Mouse (Mus musculus): ENCODE results near the gene Utp20.
"Not testable (repeated sequence)": the region's sequence is repeated elsewhere in the genome, so short reads cannot be mapped to it uniquely, and the experiment has no call there.

Gene Utp20

DNA sequence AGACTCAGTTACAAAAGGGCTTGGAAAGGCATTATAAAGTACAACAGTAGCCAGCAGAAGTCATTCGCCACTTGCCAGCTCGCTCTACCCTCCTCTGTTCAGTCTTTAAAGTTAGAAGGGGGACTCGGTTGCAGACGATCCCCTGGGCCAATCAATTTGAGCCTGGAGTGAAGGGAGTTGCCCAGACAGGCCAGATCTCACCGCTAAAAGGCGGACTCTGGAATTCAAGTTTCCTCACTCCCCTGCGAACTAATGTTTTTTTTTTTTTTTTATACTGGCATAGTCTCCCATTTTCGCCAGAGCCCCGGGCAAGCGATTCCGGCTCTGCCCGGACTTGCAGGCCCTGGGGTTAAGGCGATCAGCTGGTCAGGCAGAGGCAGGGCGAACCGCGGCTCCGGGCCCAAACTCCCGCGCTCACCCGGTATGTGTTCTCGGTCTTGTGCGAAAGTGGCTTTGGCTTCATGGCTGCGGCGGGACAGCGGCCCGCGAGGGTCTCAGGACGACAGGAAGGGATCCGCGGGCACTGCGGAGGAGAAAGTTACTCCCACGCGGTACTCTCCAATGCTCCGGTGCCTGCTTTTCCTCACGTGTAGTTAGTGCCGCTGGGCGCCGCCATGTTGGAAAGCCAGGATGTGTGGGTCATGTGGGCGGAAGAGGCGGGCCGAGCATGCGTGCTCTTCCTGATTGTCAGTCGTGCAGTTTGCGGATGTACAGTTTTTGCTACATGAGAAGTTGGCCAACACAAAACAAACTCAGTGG lies at the start of gene Utp20:
Gene Utp20 (minus strand): TSS at position 617 of the 759 bp plus-strand sequence.
- DNase-seq: peak; percentile 75

DNA sequence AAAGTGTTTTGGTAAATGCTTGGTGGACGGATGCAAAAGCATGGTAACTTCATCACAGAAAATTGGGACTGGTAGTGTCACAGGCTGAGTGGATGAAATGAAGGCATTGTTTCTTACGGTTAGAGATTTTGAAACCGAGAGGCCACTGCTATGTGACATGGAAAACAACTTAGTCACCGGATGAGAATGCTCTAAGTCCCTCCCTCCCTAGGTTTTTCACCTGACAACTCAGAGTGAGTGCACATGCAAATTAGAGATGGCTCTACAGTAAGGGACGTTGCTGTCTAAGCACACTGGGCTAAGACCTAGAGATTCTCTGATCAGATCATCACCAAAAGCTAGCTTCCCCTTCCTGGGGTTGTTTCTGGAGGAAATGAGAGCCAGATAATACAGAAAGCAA lies 48.3 kb upstream of the Utp20 start:
- no peak for DNase-seq

DNA sequence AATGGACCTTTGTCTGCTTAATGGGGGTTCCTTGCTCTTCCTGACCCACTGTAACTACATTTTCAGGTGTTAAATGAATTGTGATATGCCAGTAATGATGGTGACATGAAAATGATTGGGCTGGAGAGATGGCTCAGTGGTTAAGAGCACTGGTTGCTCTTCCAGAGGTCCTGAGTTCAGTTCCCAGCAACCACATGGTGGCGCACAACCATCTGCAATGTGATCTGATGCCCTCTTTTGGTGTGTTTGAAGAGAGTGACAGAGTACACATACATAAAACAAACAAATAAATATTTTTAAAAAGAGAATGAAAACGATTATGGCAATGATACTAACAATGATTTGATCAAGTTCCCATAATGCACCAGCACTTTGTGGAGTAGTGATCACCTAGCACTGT lies 39.4 kb upstream of the Utp20 start:
- no peak for DNase-seq

DNA sequence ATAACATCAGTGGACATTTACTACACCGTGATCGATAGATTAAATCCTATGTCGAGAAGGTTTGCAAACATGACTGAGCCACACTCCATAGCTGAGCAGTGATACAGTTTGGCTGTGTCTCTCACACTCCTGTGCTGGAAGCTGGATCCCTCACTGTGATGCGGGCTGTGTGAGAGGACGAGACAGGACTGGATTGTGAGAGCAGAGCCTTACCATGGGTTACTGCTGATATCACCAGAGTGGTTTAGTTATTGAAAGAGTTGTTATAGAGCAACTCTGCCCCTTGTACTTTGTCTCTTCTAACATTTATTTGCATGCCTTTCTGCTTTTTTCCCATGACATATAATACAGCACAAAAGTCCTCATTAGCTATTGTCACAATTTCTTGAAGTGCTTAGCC lies 35.7 kb upstream of the Utp20 start:
- DNase-seq: no peak

DNA sequence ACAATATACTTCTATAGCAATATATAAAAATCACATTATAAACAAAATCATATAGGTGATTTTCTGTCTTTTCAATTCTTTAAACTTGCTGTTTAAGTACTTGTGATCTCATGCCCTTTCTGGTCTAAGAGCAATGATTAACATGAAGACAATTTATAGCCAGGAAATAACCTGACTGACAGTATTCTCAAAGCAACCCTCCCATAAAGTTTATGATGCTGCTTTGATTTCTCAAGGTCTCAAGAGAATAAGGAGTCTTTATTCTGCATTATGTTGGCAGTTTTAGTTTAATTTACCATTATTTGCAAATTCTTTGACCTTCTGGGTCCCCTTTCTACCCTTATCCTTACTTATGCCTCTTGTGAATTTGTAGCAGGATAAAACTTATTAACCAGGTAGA lies 34.8 kb upstream of the Utp20 start:
- no peak for DNase-seq

DNA sequence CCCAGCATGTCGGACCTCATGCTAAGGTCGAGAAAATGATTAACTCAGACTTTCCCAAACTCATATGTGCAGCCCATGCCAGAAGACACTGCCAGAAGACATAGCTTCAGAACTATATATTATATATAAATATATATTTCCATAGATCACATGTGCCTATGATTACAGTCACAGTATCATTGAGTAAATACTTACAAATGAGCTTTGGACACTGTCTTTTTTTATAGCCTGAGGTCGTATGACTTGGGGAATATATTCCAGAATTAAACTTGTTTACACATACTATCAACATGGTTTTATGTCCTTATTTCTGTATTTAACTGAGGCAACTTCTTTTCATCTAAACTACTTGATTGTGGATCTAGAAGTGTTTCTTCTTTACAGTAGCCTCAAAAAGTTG lies 34.3 kb upstream of the Utp20 start:
- DNase-seq: no peak

DNA sequence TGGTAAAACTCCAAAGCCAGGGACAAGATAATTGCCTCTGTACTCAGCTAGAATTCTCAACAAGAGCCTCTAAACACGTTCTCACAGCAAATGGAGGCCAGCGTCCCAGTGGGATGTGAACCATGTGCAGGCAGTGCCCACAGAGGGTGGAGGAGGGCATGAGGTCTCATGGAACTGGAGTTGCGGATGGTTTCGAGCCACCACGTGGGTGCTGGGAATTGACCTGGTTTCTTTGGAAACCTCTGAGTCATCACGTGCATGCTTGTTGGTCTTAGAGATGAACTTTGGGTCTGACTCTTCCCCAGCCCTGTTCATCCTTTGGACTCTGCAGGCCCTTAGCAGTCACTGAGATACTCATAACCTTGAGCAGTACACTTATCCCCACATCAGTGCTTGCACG lies 26.7 kb upstream of the Utp20 start:
- no peak for DNase-seq

DNA sequence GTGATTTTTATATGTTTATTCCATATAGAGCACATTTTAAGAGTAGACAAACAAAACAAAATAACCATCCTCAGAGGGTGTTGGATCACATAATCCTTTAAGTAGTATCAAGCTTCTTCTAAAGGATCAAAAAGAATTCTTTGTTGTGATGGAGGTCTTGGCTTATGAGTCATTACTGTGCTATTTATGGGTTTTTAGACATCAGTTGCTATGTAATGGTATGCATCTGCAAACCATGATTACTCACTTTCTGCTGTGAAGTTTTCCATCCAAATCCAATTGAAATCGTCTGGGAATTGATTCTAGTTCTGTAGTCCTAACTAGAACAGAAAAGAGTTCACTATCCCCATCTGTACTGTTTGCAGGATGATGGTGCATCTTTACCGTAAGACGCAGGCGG lies 23.4 kb upstream of the Utp20 start:
- DNase-seq: no peak

DNA sequence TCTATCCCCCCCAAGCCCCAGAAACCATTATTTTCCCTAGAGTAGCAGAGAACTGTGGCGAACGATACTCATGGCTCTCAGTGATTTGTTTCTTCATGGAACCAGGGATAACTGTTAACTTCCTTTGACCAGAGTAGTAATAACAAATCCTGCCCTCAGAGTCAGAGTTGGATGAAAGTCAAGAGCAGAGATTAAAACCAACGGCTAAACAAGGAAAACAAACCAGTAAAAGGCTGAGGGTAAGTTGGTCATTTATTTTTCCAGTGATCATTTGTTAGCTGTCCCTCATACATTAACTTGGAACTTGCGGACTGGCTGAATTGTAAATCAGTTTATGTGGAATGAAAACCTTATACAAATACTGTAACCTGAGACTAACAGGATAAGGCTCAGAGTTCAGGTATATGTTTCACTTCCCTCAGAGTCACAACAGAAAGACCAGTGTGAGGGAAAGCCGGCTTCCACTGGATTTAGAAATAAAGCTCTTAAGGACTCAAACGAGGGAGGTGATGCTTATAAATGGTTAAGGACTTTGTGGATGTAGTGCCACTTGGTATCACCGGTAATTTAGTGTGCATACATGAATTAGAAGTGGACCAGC lies 22.4 kb upstream of the Utp20 start:
- no peak for DNase-seq

DNA sequence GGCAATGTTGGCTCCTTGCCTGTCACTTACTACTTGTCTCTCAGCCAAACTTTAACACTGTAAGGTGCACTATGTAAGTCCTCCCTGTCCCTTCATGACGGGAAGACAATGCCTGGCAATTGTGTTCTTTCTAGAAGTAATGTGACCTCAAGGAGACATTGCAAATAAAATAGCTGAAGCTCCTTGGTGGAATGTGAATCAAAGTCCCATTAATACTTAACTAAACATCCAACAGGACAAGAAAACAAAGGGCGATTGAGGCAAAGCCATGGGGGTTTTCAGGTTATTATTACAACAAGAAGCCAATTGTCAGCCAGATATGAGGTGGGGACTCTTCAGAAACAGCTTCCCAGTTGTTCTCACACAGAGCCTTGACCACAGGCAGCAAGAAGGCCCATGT lies 7.6 kb upstream of the Utp20 start:
- no peak for DNase-seq

DNA sequence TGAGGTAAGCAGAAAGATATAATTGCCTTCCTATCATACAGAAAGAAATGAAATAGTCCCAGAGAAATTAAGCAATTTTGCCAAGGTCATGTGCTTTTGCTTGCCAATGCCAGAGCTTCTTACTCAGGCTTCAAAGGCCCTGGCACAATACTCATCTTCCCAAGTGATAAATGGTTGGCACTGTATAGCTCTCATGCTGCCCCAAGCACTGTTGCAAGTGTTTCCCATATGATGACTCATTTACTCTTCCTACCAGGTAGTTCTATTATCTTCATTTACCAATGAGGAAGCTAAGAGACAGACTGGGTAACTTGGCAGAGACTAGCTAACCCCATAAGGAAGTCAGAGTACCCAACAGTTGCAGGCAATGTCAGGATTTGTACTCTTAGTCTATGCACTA lies 1.8 kb upstream of the Utp20 start:
- no peak for DNase-seq

DNA sequence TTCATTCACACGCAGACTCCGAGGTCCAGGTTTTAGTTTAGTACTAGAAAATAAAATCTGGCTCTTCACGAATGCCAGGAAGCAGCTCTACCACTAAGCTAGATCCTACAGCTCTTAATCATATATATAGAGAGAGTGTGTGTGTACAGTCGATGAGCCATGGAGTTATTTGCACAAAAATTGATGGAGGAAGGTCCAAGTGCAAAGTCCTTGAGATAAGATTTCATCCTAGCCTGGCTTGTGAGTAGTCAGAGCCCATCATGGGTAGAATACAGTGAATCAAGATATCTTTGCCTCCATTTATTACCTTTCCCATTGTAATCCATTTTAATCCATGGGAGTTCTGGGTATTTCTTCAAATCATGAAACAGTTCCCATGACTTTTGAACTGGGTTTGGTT lies 992 bp upstream of the Utp20 start:
- no peak for DNase-seq

DNA sequence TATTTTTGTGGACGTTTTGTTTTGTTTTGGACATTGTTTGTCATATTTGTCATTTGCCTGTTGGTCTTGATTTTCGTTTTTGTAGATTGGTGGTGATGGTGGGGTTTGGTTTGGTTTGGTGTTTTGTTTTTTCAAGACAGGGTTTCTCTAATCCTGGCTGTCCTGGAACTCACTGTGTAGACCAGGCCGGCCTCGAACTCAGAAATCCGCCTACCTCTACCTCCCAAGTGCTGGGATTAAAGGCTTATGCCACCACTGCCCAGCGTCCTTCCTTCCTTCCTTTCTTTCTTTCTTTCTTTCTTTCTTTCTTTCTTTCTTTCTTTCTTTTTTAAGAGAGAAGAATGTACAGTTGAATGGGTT lies 323 bp upstream of the Utp20 start:
- not testable (repeated sequence) for DNase-seq

DNA sequence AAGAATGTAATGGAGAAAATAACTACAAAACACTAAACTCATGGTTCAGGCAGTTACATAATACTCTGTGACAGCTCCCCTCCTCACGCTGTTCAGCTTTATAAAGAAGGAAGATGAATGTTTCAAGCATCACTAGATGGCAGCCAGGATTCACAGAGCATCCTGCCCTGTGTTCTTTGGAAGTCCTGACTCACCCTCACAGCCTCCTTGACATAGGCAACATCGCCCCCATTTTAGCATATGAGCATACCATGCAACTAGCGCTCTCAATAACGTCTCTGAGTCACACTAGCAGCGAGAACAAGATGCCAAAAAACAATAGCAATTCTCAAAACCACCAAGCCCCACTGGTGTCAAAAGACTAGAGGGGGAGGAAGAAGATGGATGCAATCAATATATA lies 9.3 kb downstream of the Utp20 start:
- no peak for DNase-seq

DNA sequence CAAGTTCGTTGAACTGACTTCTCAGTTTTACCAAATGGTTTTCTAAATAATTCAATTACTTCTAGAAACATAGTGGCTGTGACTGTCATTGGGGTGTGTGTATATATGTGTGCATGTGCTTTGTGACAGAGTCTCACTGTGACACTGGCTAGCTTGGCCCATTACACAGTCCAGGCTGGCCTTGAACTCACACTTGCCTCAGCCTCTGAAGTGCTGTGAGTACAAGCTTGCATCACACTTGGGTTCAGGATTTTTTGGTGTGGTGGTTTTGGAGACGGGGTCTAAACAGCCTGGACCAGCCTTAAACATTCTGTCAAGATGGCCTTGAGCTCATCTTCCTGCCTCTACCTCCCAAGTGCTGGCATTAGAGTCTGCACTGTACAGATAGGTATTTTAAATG lies 11.3 kb downstream of the Utp20 start:
- DNase-seq: no peak

DNA sequence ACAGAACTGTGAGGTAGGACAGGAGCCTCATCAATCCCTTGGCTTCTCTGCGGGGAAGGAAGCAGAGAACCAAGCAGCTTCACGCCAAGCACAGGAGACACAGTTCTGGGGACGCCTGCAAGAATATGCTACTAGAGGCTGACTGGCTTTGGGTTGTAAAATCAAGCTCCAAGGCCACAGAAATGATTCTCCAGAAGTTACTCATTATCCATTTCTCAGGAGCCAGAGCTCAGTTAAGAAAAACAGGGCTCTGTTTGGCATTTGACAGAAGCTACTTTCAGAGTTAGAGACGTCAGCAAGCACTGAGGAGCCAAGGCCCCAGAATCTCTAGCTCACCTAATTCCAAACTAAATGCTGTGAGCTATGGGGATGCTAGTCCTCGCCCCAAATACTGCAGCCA lies 14.9 kb downstream of the Utp20 start:
- DNase-seq: no peak

DNA sequence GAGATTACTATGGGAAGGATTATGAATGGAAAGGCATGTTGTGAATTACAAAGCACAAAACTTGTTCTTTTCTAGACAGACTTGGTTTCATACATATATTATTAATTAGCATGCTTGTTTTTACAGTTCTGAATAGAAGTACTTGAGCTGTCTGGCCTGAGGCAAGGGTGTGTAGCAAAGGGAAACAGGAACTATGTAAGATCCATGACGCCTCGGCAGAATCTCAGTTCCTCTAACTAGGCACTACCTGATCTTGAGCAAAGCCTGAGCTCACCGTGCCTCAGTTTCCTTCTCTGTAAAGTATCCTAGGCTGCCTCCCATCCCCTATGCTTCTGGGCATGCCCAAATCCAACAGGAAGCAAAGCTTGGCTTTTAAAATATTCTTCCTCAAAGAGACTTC lies 24.4 kb downstream of the Utp20 start:
- no peak for DNase-seq

DNA sequence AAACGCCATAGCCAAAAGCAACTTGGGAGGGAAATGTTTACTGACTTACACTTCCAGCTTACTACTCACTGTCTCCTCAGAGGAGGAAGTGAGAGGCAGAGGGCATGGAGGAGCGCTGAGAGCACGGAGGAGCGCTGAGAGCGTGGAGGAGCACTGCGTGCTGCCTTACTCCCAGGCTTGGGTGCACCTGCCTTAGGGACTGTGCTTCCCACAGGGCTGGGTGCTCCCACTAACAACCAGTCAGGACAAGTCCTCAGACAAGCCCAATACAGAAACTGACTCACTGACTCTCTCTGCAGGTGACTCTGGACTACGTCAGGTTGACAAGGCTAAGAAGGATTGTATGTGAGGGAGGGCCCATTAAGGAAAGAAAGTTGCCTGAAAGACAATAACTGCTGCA lies 27.2 kb downstream of the Utp20 start:
- DNase-seq: no peak

DNA sequence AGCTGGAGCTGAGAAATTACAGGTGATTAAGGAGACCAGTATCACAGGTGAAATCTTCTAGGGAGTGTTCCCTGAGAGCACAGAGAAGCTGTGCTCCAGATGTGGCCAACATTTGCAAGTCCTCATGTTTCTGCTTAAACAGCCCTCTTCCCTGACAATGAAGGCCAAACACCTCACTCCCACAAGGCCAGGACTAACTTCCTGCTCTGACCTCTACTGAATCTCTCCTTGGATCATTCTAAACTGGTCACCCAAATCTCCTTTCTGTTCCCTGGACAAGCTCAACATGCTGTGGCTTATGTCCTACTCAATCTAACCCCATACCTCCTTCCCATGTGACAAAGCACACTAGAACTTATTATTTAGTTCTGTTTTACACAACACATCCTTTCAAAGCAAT lies 29.2 kb downstream of the Utp20 start:
- no peak for DNase-seq

DNA sequence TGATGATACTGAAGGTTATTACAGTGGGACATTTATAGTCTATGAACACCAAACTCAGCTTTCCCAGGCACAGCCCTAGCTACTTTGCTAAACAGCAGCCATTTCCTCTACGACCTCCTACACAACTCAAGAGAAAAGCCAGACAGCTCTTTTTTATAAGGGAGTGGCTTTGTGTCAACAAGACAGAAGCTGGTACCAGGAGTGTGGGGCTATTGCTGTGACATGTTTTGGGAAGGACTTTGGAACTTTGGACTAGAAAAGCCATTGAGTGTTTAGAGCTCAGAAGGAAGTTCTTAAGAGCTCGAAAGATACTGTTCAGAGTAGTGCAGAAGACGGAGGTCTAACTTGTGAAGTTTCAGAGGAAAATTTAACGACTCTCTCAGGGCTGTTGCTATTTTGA lies 29.7 kb downstream of the Utp20 start:
- no peak for DNase-seq

DNA sequence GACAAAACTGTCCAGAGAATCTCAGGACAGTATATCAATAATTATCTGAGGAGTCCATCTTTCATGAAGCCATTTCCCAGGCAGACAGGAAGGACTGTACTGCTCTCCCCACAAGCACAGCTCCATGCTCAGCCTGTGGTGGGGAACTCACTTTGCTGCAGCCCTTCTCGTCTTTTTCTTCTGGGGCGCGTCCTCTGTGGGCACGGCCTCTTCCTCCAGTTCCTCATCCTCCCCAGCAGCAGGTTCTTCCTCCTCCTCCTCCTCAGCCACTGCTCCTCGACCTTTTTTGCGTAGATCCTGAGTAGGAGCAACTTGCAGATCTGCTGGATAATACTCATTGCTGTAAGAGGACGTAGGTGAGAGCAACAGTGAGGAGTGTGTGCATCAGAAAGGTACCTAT lies 31.4 kb downstream of the Utp20 start:
- DNase-seq: no peak

DNA sequence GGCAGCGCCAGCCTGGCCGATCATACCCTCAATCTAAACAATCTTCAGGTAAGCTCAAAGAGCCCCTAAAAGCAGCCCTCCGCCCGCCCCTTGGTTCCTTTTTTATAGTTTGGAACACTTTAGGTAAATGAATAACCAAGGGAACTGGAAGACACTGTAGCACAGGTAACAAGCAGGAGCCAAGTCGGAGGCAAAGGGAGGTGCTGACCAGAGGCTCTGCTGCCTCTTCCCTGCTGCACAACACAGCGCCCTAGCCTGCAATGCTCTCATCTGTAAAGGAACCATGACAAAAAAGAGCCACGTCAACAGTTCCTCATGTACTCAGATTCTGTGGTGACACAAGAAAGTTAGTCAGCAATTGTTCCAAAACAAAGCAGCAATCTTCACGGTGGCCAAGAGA lies 32.0 kb downstream of the Utp20 start:
- no peak for DNase-seq

DNA sequence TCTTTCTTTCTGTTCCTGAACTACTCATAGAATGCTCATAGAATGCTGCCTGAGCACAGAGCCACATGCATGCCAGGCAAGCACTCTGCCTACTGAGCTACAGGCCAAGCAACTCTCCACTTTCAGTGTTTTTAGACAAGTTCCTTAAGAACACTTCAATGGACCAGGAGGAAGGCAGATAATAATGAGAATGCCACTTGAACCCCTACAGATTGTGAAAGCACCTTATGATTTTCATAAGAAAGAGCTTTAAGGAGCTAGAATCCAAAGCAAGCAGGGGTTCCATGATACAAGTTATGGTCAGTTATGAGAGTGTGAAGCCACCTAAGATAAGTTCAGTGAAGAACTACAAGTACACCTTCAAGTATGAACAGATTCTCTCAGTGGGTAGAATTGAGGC lies 32.9 kb downstream of the Utp20 start:
- DNase-seq: no peak

DNA sequence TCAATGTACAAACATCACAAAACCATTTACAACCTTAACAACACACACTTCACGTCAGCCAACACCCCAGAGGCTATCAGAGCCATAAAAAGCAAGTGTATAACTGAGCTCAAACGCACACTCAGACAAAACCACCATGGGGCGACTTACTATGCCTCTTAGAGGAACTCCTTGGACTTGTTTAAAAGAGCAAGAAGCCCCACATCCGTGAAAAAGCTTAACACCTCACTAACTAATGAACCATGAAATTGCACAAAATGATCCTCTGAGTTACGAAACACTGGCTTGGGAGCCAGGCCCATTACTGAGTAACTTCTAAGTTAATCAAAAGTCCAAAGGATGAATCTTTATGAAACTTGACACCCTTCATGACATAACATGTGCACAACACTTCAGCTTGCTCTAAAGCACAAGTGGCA lies 42.1 kb downstream of the Utp20 start:
- no peak for DNase-seq

DNA sequence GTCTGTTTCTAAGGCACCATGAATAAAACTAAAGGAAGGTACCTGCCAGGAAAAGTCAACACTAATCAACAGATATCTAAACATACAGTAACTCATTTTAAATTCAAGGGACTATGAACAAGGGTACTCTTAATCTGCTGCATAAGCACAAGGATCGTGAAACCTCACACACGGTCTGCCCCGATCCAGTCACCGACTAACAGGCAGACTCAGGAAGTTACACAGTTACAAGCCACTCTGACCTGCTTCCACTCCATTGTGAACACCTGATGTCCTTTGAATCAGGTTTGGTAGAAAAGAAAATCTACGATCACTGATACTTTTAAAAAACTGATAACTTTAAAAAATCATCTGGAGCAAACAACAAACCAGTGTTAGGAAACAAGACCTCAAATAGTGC lies 42.7 kb downstream of the Utp20 start:
- DNase-seq: no peak

Measured in thymus, postnatal 14 days (tissue).